In genomic region chr2:24960910-24961309, GRCm38 (mm10) we compare ENCODE assay signal across 9 mouse cellular contexts. TPM values are rescaled to one million over a fixed set of nuclear protein-coding genes. Genes with fewer than 3 reads are reported as not detected.
DNase-seq lines count a peak whose midpoint lies in the region; ATAC-seq lines count a peak whose summit lies in the region.
"Had no signal": no experiment of that assay in that cellular context is flagged by ENCODE, and none has a peak within 500 bp of the region (broad histone marks: within the 10 kb centered on the region; RNA-seq: fewer than 3 reads in every experiment).

No protein-coding gene starts in this region.

- peaks cover 5% of the 10 kb centered on the region; the same call in 1 of the 2 replicates for H3K36me3 ChIP-seq in limb, embryonic 11.5 days (ENCODE audit: control insufficient read depth, insufficient read depth, low read length)

- H3K9me3 ChIP-seq in limb, embryonic 11.5 days (ENCODE audit: control insufficient read depth, low read length), result no peaks in the 10 kb centered on the region
- H3K9me3 ChIP-seq: embryonic facial prominence, embryonic 13.5 days; limb, embryonic 13.5 days had no signal

- H3K9ac ChIP-seq in limb, embryonic 11.5 days (ENCODE audit: low read length), result no peak overlapping the region
- H3K9ac ChIP-seq: embryonic facial prominence, embryonic 13.5 days; limb, embryonic 13.5 days had no signal

- H3K27ac ChIP-seq in limb, embryonic 11.5 days (replicated peaks; ENCODE audit: low read depth, low read length), result no peak overlapping the region
- H3K27ac ChIP-seq: embryonic facial prominence, embryonic 13.5 days; limb, embryonic 13.5 days had no signal

- no peak overlapping the region for H3K4me3 ChIP-seq in limb, embryonic 11.5 days (ENCODE audit: low read depth, low read length)
- H3K4me3 ChIP-seq: embryonic facial prominence, embryonic 13.5 days; limb, embryonic 13.5 days had no signal

- peak; percentile 24 to 44 for DNase-seq in layer of hippocampus, postnatal 10 days (ENCODE audit: low spot score in 2 of 2)
- DNase-seq in layer of hippocampus, adult 8-10 months (ENCODE audit: low spot score in 2 of 2), result no peak
- DNase-seq in MN1 (ENCODE audit: low spot score), result peak; percentile 61
- peak; percentile 61 for DNase-seq in brain, adult 2 months (ENCODE audit: low read depth, low spot score)
- peak; percentile 38 for DNase-seq in limb, embryonic 11.5 days (ENCODE audit: low spot score)
- no peak for DNase-seq in c-Kit-positive CD71-positive TER-119-positive erythroid progenitor cells, embryonic 14.5 days (ENCODE audit: low spot score)
- no peak for DNase-seq in thymus, postnatal 14 days

- H3K4me1 ChIP-seq in limb, embryonic 11.5 days (ENCODE audit: control insufficient read depth, insufficient read depth, low read length), result no peaks in the 10 kb centered on the region

- H3K27me3 ChIP-seq in limb, embryonic 11.5 days (ENCODE audit: control insufficient read depth, insufficient read depth, low read length), result no peaks in the 10 kb centered on the region
- H3K27me3 ChIP-seq: embryonic facial prominence, embryonic 13.5 days; limb, embryonic 13.5 days had no signal

- H3K4me2 ChIP-seq in limb, embryonic 11.5 days (ENCODE audit: low read depth, severe bottlenecking), result no peak overlapping the region
- H3K4me2 ChIP-seq: embryonic facial prominence, embryonic 13.5 days; limb, embryonic 13.5 days had no signal

- ATAC-seq in limb, embryonic 11.5 days (ENCODE audit: insufficient number of reproducible peaks, low FRiP score, low TSS enrichment, low read depth), result no peak

- 36% methylated on average over 3 of the region's 3 CpGs for WGBS in limb, embryonic 11.5 days

RNA-seq across cellular contexts. Expression of gene Dph7, which starts 1.3 kb away (rescaled TPM):
- total RNA-seq in layer of hippocampus, postnatal 10 days (2021), result 10 to 100 TPM; 24.9 to 29.5 TPM
- 10 to 100 TPM; 32.3 to 37.1 (median 35.2) TPM for total RNA-seq in layer of hippocampus, adult 8-10 months (2022)
- 30.7 and 36.6 TPM in 2 replicates for polyA plus RNA-seq in limb, embryonic 11.5 days (2014; fragmentation: Nextera tagmentation; extraction: Ambion mirVana)

RNA-seq across cellular contexts. Expression of gene Zmynd19, which starts 11.3 kb away (rescaled TPM):
- 10 to 100 TPM; 42.0 to 44.2 TPM for total RNA-seq in layer of hippocampus, postnatal 10 days (2021)
- 10 to 100 TPM; 31.0 to 38.0 (median 35.3) TPM for total RNA-seq in layer of hippocampus, adult 8-10 months (2022)
- polyA plus RNA-seq in limb, embryonic 11.5 days (2014; fragmentation: Nextera tagmentation; extraction: Ambion mirVana), result 27.7 and 34.1 TPM in 2 replicates

RNA-seq across cellular contexts. Expression of gene Mrpl41, which starts 14.0 kb away (rescaled TPM):
- 10 to 100 TPM; 84.9 to 94.6 TPM for total RNA-seq in layer of hippocampus, postnatal 10 days (2021)
- 10 to 100 TPM; 80.5 to 87.5 (median 85.1) TPM for total RNA-seq in layer of hippocampus, adult 8-10 months (2022)
- 132 and 136 TPM in 2 replicates for polyA plus RNA-seq in limb, embryonic 11.5 days (2014; fragmentation: Nextera tagmentation; extraction: Ambion mirVana)

RNA-seq across cellular contexts. Expression of gene Pnpla7, which starts 14.9 kb away (rescaled TPM):
- 10 to 100 TPM; 12.9 to 14.2 TPM for total RNA-seq in layer of hippocampus, postnatal 10 days (2021)
- total RNA-seq in layer of hippocampus, adult 8-10 months (2022), result 10 to 100 TPM; 20.9 to 40.0 (median 37.1) TPM
- 5.4 and 6.5 TPM in 2 replicates for polyA plus RNA-seq in limb, embryonic 11.5 days (2014; fragmentation: Nextera tagmentation; extraction: Ambion mirVana)

RNA-seq across cellular contexts. Expression of gene Arrdc1, which starts 25.9 kb away (rescaled TPM):
- total RNA-seq in layer of hippocampus, postnatal 10 days (2021), result 10 to 100 TPM; 25.7 to 26.0 TPM
- 10 to 100 TPM; 10.8 to 17.4 (median 17.1) TPM for total RNA-seq in layer of hippocampus, adult 8-10 months (2022)
- 11.8 and 12.7 TPM in 2 replicates for polyA plus RNA-seq in limb, embryonic 11.5 days (2014; fragmentation: Nextera tagmentation; extraction: Ambion mirVana)

Comparison
In these comparisons a context has a peak if more than half of its experiments do, and no peak if none do; other contexts are left out.
1. DNase-seq: peak in layer of hippocampus, postnatal 10 days (2 of 2), MN1 (single experiment), brain, adult 2 months (single experiment) and limb, embryonic 11.5 days (single experiment); none in layer of hippocampus, adult 8-10 months (0 of 2), c-Kit-positive CD71-positive TER-119-positive erythroid progenitor cells, embryonic 14.5 days (single experiment) and thymus, postnatal 14 days (single experiment).